Mouse (Mus musculus): ENCODE measurements around the gene Nop10. TPM values are rescaled to one million over a fixed set of nuclear protein-coding genes. Genes with fewer than 3 reads are reported as not detected.
"Not testable (repeated sequence)": the region's sequence is repeated elsewhere in the genome, so short reads cannot be mapped to it uniquely, and the experiment has no call there.

Nop10 gene
- polyA plus RNA-seq, 1 experiment from 2014 or later = 137 TPM

GRCm38 (mm10) chr2:112266780-112267179, 5.1 kb downstream of the Nop10 start:
- no peaks in the 10 kb centered on the region for H3K9me3 ChIP-seq
- ATAC-seq (ENCODE audit: low FRiP score, low read depth) = no peak
- H3K27me3 ChIP-seq = no peaks in the 10 kb centered on the region
- H3K36me3 ChIP-seq = no peaks in the 10 kb centered on the region
- peak overlapping the region; percentile 85; the same call in 1 of the 2 replicates for H3K9ac ChIP-seq (replicated peaks)
- H3K4me2 ChIP-seq (replicated peaks) = peak overlapping the region; percentile 92
- H3K27ac ChIP-seq (replicated peaks) = no peak overlapping the region
- H3K4me3 ChIP-seq = peak overlapping the region; percentile 79
- peaks cover 35% of the 10 kb centered on the region for H3K4me1 ChIP-seq
- WGBS = 62% methylated on average over 10 of the region's 10 CpGs

- WGBS = 85% methylated on average over 8 of the region's 8 CpGs
- Histone ChIP-seq H3K36me3 (no peaks in the 10 kb centered on the region), H3K4me2 (replicated peaks) (peak overlapping the region; percentile 92), H3K9me3 (no peaks in the 10 kb centered on the region), H3K4me3 (no peak overlapping the region), H3K27me3 (no peaks in the 10 kb centered on the region), H3K4me1 (peaks cover 33% of the 10 kb centered on the region), H3K9ac (replicated peaks) (no peak overlapping the region), H3K27ac (replicated peaks) (no peak overlapping the region)
- ATAC-seq (ENCODE audit: low FRiP score, low read depth) = no peak
These were observed 6.0 kb downstream of the Nop10 start for GRCm38 (mm10) chr2:112267547-112268269.

DNA sequence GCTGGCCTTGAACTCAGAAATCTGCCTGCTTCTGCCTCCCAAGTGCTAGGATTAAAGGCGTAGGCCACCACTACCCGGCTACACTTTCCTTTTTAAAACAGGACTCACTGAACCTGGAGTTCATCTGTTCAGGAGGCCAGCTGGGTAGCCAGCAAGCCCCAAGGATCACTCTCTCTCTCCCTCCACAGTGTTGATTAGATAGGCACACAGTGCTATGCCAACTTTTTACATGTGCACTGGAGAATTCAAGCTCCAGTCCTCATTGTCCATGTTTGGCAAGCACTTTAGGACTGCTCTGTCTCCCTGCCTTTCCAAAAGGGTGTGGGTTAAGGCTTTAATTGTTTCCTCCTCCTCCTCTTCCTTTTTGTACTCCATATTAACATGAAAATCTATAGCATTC, 8.3 kb downstream of the Nop10 start:
- no peak overlapping the region for H3K27ac ChIP-seq (replicated peaks)
- 93% methylated on average over 2 of the region's 2 CpGs for WGBS
- H3K4me3 ChIP-seq = no peak overlapping the region
- H3K9me3 ChIP-seq = no peaks in the 10 kb centered on the region
- ATAC-seq (ENCODE audit: low FRiP score, low read depth) = no peak
- H3K27me3 ChIP-seq = no peaks in the 10 kb centered on the region
- H3K4me1 ChIP-seq = peaks cover 25% of the 10 kb centered on the region
- H3K4me2 ChIP-seq (replicated peaks) = no peak overlapping the region
- no peaks in the 10 kb centered on the region for H3K36me3 ChIP-seq
- H3K9ac ChIP-seq (replicated peaks) = no peak overlapping the region

GRCm38 (mm10) chr2:112272909-112273308, 11.2 kb downstream of the Nop10 start:
- Histone ChIP-seq H3K9me3 (no peaks in the 10 kb centered on the region), H3K9ac (replicated peaks) (no peak overlapping the region), H3K27ac (replicated peaks) (no peak overlapping the region), H3K36me3 (no peaks in the 10 kb centered on the region), H3K4me3 (no peak overlapping the region), H3K4me2 (replicated peaks) (no peak overlapping the region), H3K4me1 (peaks cover 10% of the 10 kb centered on the region), H3K27me3 (no peaks in the 10 kb centered on the region)
- 92% methylated on average over 2 of the region's 2 CpGs for WGBS
- ATAC-seq (ENCODE audit: low FRiP score, low read depth) = no peak

GRCm38 (mm10) chr2:112273474-112273873, 11.7 kb downstream of the Nop10 start:
- Histone ChIP-seq H3K4me3 (no peak overlapping the region), H3K36me3 (no peaks in the 10 kb centered on the region), H3K4me2 (replicated peaks) (no peak overlapping the region), H3K9ac (replicated peaks) (no peak overlapping the region), H3K4me1 (peaks cover 7% of the 10 kb centered on the region), H3K27ac (replicated peaks) (no peak overlapping the region), H3K9me3 (no peaks in the 10 kb centered on the region), H3K27me3 (no peaks in the 10 kb centered on the region)
- 94% methylated on average over 6 of the region's 6 CpGs for WGBS
- no peak for ATAC-seq (ENCODE audit: low FRiP score, low read depth)

- Histone ChIP-seq H3K4me2 (replicated peaks) (no peak overlapping the region), H3K27me3 (no peaks in the 10 kb centered on the region), H3K9ac (replicated peaks) (no peak overlapping the region), H3K4me3 (no peak overlapping the region), H3K4me1 (no peaks in the 10 kb centered on the region), H3K27ac (replicated peaks) (no peak overlapping the region), H3K9me3 (no peaks in the 10 kb centered on the region), H3K36me3 (no peaks in the 10 kb centered on the region)
- 90% methylated on average over 3 of the region's 3 CpGs for WGBS
- ATAC-seq (ENCODE audit: low FRiP score, low read depth) = no peak
These were observed 15.1 kb downstream of the Nop10 start for GRCm38 (mm10) chr2:112276870-112277269.

- WGBS = 93% methylated on average over 1 of the region's 1 CpGs
- ATAC-seq (ENCODE audit: low FRiP score, low read depth) = no peak
- H3K36me3 ChIP-seq = no peaks in the 10 kb centered on the region
- H3K27me3 ChIP-seq = no peaks in the 10 kb centered on the region
- H3K9ac ChIP-seq (replicated peaks) = no peak overlapping the region
- no peaks in the 10 kb centered on the region for H3K9me3 ChIP-seq
- no peak overlapping the region for H3K4me3 ChIP-seq
- no peak overlapping the region for H3K27ac ChIP-seq (replicated peaks)
- H3K4me2 ChIP-seq (replicated peaks) = no peak overlapping the region
- H3K4me1 ChIP-seq = no peaks in the 10 kb centered on the region; the same call in 1 of the 2 replicates
These were observed 21.1 kb downstream of the Nop10 start for GRCm38 (mm10) chr2:112282846-112283245.

DNA sequence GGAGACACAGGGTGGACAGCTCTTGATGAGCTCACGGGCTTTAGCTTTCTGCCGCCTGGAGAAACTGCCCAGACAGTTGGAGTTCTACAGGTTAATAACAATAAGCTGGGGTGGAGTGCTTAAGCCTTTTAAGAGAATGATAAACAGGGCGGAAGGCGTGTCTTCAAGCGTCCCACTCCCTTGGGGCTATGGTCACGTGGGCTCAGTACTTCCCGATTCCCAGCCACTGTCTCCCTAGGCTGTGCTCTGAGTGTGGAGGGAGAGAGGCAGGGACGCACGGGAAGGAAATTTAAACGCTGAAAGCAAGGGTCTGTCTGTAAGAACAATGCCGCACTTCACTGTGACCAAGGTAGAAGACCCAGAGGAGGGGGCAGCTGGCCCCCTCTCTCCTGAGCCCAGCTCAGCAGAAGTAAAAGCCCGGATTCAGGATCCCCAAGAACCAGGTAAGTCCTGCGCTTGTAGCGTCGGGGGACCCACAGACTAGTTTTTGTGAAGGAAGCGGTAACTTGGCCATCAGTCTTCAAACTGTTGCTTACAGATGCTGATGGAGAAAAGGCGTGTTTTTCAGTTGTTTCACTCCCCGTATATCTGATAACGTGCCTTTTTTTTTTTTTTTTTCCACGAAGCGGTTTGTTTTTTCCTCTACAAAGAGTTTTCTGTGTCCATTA, 22.8 kb downstream of the Nop10 start:
- Histone ChIP-seq H3K27me3 (no peaks in the 10 kb centered on the region), H3K9ac (replicated peaks) (peak overlapping the region; percentile 48), H3K36me3 (no peaks in the 10 kb centered on the region), H3K27ac (replicated peaks) (no peak overlapping the region), H3K4me2 (replicated peaks) (peak overlapping the region; percentile 77), H3K4me1 (no peaks in the 10 kb centered on the region; the same call in 1 of the 2 replicates), H3K4me3 (peak overlapping the region; percentile 45), H3K9me3 (no peaks in the 10 kb centered on the region)
- peak; percentile 92 for ATAC-seq (ENCODE audit: low FRiP score, low read depth)
- 2% methylated on average over 21 of the region's 21 CpGs for WGBS

GRCm38 (mm10) chr2:112285031-112285390, 23.3 kb downstream of the Nop10 start:
- H3K36me3 ChIP-seq = no peaks in the 10 kb centered on the region
- H3K9ac ChIP-seq (replicated peaks) = no peak overlapping the region
- H3K9me3 ChIP-seq = no peaks in the 10 kb centered on the region
- no peaks in the 10 kb centered on the region for H3K27me3 ChIP-seq
- no peak overlapping the region for H3K27ac ChIP-seq (replicated peaks)
- H3K4me2 ChIP-seq (replicated peaks) = peak overlapping the region; percentile 77
- no peaks in the 10 kb centered on the region; the same call in 1 of the 2 replicates for H3K4me1 ChIP-seq
- 69% methylated on average over 6 of the region's 6 CpGs for WGBS
- H3K4me3 ChIP-seq = peak overlapping the region; percentile 45
- no peak for ATAC-seq (ENCODE audit: low FRiP score, low read depth)

- ATAC-seq (ENCODE audit: low FRiP score, low read depth); H3K9ac ChIP-seq (replicated peaks); H3K4me3 ChIP-seq; H3K36me3 ChIP-seq; H3K4me1 ChIP-seq; H3K27me3 ChIP-seq; H3K27ac ChIP-seq (replicated peaks); H3K4me2 ChIP-seq (replicated peaks); H3K9me3 ChIP-seq: not testable (repeated sequence)
- WGBS = 96% methylated on average over 1 of the region's 1 CpGs
These were observed 24.3 kb downstream of the Nop10 start for GRCm38 (mm10) chr2:112286062-112286461.

DNA sequence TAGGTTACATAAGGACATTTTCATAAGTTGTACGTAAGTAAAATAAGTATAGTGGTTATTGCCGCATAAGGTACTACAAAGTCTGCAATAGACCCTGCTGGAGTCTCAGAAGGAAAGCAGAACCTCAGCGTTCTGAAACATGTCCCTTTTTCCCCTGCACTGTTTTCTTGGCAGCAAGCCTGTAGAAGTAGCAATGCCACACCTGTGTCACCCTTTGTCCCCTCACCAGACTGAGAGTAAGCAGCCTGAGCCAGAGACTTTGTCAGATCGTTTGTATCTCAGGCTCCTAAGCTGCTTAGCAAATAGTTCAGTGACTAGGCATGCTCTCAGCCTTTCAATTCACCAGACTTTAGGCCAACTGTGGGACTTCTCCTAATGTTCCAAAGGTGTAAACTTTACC, 25.3 kb downstream of the Nop10 start:
- no peak for ATAC-seq (ENCODE audit: low FRiP score, low read depth)
- Histone ChIP-seq H3K9me3 (no peaks in the 10 kb centered on the region), H3K4me2 (replicated peaks) (no peak overlapping the region), H3K27me3 (no peaks in the 10 kb centered on the region), H3K4me3 (no peak overlapping the region), H3K27ac (replicated peaks) (no peak overlapping the region), H3K36me3 (no peaks in the 10 kb centered on the region), H3K4me1 (no peaks in the 10 kb centered on the region; the same call in 1 of the 2 replicates), H3K9ac (replicated peaks) (no peak overlapping the region)
- 63% methylated on average over 4 of the region's 4 CpGs for WGBS

GRCm38 (mm10) chr2:112289507-112289906, 27.8 kb downstream of the Nop10 start:
- Histone ChIP-seq H3K9ac (replicated peaks) (no peak overlapping the region), H3K4me3 (no peak overlapping the region), H3K4me2 (replicated peaks) (no peak overlapping the region), H3K36me3 (no peaks in the 10 kb centered on the region), H3K27ac (replicated peaks) (no peak overlapping the region), H3K9me3 (no peaks in the 10 kb centered on the region), H3K27me3 (no peaks in the 10 kb centered on the region), H3K4me1 (no peaks in the 10 kb centered on the region; the same call in 1 of the 2 replicates)
- WGBS = 94% methylated on average over 3 of the region's 3 CpGs
- no peak for ATAC-seq (ENCODE audit: low FRiP score, low read depth)

All from midbrain, embryonic 12.5 days (tissue).